Mouse (Mus musculus) cerebellum, postnatal 36 days (tissue): ENCODE results near the gene Morc3.
"Not testable (repeated sequence)": the region's sequence is repeated elsewhere in the genome, so short reads cannot be mapped to it uniquely, and the experiment has no call there.

ENCODE experiments used
- DNase-seq, 2 experiments: peaks; one replicate each; pipeline ENCODE4 v3.0.0; 2021 to 2022; ENCODE audit warnings: mixed read lengths in 2 of 2

Gene Morc3

DNA sequence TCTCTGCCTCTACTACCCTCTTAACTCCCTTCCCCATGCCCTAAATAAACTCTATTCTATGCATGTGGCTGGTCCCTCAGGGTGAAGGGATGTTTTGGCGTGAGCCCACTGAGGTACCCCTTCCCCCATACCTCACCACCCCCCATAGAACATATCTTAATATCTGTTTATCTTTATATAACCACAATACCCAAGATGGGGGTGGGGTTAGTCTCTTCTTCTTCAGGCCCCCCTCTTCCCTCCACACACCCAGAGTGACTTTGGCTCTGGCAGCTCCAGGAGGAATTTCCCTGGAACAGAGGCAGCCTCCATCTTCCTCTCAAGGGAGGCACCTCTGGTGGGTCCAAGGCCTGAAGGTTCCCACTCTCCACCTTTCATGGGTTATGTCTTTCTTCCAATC lies 11.9 kb upstream of the Morc3 start:
- no peak for DNase-seq

DNA sequence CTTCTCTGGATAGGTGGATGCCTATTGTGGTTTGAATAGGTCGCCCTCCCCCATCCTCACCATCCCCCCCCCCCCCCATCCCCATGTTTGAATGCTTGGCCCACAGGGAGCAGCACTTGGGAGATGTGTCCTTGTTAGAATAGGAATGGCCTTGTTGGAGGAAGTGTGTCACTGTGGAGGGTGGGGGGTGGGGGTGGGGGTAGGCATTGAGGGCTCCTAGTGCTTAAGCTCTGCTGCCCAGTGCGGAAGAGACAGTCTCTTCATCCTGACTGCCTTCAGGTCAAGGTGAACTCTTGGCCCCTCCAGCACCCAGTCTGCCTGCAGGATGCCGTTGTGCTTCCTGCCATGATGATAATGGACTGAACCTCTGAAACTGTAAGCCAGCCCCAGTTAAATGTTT lies 10.2 kb upstream of the Morc3 start:
- no peak for DNase-seq

DNA sequence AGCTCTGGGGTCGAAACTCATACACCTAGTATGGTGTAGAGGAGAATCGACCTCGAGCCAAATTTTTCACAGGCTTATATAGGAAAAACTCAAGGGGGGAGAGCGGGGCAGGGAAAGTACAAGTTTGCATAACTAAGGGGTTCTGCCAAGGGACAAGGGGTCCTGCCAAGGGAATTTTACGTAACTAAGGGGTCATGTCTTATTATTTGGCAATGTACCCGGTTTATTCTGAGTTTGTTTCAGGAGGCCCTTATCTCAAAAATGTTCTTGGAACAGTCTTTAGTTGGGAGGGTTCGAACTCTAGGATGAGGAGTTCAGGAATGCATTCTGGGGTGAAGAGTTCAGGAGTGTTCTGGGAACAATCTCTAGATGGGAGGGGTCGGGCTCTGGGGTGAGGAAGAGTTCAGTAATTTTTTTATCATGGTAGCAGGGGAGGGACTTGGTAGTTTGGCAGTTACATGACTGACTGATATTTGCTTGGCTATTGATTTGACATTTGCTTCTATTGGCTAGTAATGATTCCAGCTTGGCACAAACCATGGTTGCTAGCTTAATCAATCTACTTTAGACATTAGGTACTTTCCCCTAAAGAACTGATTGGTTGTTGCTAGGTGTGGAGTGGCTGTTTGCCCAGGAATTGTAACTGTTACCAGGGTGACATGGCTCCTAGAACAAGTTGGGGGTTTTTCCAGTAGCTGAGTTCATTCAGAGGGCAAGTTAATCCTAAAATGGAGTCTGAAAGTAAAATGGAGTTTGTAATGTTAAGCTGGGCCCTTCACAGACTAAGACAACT lies 9.3 kb upstream of the Morc3 start:
- not testable (repeated sequence) for DNase-seq

DNA sequence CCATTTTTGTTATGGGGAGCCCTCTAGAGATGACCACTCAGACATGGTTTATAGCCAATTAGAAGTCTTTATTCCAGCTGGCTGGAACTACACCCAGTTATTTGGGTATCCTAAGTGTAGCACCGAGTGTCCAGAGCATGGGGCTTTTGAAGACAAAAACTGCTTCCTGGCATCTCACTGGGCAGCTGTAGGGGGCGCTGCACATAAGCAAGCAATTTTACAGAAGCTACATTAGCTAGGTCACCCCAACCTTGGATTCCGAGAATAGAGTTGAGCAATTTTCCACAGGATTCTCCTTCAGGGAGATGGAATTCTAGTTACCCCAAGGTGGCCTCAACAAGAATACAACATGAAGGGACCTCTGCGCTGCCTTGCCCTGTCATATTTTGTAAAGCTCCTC lies 7.1 kb upstream of the Morc3 start:
- DNase-seq = no peak

DNA sequence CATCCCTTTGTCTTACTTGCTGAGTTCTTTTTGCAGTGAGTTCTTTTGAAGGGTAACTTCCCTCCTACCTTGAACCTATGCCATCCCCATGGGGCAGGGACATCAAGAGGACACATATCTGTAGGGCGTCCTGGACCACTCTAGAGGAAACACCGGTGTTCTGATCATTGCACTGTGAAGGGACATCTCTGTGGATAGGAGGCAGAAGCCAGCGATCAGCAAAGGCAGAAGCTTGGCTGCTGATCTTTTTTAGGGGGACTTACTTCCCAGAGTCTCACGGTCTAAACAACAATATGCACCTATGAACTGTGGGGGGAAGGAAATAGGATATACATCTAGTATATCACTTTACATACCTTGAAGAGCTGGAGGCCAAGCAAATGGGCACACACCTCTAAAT lies 6.5 kb upstream of the Morc3 start:
- no peak for DNase-seq

DNA sequence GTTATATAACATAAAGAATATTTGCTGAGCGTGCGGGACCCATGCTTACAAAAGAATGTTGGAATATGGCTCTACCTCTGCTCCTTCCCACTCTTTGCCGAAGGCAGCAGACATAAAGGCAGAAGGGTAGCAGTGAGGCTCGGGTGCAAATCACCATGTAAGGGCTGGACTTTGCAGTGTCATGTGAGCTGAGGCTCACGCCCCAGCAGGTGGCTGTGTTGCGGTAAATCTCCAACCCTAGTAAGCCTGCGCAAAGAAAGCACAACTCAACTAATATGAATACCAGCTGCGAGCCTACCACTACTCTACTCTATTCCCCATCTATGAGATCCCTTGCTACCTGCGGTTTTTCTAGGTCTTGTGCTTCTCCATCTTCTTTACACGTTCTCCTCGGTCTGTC lies 5.9 kb upstream of the Morc3 start:
- DNase-seq = no peak

DNA sequence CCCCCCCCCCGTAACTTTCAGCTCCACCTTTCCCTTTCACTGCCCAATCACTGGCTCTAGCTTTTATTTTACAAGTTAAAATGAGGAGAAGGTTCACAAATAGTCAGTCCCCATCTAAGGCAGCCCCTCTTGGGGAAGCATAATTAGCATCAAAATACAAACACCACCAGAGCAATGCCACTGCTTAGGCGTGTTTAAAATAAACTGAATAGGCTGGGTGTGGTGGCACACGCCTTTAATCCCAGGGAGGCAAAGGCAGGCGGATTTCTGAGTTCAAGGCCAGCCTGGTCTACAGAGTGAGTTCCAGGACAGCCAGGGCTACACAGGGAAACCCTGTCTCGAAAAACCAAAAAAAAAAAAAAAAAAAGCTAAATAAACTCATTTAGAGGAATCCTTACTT lies 5.4 kb upstream of the Morc3 start:
- DNase-seq = not testable (repeated sequence)

DNA sequence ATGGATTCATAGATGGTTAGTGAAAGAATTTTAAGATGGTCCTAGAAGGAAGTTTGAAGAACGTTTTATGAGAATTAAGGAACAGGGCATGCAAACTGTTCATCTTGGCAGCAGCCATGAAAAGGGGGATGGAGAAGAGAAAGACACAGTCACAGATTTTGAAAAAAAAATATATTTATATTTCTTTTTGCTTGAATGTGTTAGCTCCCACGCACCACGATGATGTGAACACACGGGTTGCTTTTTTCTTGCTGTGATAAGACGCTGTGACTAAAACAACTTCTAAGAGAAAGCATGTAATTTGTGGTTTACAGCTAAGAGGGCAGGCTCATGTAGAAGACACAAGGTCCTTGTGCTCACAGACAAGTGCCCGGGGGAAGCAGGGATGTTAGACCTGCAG lies 5.0 kb upstream of the Morc3 start:
- no peak for DNase-seq

DNA sequence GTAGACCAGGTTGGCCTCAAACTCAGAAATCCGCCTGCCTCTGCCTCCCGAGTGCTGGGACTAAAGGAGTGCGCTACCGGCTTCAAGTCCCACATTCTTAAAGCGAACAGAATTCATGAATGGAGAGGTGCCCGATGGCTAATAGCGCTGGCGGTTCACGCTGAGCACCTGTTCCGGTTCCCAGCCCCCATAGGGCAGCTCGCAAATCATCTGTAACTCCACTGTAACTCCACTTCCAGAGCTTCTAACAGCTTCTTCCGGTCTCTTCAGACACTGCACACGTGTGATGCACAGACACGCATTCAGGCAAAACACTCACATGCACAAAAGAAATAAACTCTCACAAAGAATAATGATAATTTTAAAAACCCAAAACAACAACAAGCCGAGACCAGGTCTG lies 2.4 kb upstream of the Morc3 start:
- no peak for DNase-seq

DNA sequence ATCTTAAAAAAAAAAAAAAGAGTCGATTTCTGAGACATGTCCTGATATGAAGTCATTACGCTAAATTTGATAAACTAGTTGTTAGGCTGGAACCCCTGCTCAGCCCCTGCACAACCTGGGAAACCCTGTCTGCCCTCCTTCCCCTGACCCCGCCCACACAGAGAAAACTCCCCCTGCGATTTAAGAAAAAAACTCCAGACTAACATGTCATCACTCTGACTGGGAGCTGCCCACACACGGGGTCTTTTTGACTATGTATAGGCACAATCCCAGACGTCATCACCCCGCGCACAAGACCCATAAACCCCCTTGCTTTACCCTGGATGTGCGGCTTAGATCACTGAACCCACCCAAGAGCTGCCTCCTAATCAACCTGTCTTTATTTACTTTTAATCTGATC lies 1.9 kb upstream of the Morc3 start:
- no peak for DNase-seq

DNA sequence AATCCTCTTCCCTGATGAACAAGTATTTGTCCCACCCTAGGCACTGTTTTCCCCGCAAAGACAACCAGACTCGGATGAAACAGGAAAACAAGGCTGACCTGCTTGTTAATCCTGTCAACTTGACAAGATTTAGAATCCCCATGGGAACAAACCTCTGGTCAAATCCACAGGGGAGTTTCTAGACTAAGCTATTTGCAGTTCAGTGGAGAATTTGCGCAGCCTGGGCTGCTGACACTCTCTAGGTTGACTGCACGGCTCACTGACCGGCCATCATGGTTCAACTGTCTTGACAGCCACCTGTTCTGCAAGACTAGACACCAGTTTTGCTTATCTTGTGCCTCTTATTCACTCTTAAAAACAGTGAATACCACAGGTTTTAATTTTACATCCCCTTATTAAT lies 1.0 kb upstream of the Morc3 start:
- no peak for DNase-seq

DNA sequence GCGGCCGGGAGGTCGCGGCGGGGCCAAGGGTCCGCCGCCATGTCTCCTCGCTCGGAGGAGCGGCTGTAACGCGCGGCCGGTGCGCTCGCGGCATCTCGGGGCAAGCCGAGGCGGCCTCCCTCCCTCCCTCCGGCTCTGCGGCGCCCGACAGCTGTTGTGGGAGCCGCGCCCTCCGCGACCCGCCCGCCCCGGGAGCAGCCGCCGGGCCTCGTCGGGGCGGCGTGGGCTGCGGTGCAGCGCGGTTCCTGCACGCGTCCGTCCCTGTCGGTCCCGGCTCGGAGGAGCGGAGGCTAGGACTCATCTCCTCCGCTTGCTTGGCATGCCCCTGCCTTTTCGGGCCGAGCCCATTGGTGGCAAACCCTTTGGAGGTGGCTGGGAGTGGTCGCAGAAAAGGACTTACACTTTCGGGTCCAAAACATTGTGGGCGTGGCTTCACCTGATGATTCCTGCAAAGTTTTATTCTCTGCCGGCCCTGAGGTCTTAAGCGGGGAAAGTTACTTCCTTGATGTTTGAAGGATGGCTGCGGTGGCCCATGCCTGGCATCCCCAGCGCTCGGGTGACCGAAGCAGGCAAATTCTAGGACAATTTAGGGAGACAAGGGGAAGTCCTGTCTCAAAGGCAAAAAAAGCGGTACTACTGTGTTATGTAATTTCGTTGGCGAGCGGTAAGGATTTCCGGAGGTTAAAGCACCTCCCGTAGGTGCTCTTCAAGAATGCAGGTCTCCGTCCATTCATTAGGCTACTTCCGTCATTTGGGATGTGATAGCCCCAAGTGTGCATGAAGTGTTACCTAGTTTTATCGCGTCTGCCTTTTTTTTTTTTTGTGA lies 743 bp downstream of the Morc3 start:
- peak in 1 of 2 experiments; percentile 57 for DNase-seq

DNA sequence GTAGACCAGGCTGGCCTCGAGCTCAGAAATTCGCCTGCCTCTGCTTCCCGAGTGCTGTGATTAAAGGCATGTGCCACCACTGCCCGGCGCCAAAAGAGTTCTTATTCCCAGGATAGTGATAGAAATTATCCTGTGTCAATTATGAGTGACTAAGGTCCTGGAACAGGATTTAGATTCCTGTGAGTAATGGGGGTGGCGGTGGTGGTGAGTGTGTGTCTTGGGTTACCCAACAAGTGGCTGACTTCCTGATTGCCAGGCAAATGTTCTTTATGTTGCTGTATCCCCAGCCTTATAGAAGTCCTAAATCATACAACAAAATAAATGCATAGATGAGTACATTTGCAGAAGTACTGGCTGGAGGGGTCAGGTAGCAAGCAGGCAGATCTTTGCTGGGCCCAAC lies 1.6 kb downstream of the Morc3 start:
- no peak for DNase-seq

DNA sequence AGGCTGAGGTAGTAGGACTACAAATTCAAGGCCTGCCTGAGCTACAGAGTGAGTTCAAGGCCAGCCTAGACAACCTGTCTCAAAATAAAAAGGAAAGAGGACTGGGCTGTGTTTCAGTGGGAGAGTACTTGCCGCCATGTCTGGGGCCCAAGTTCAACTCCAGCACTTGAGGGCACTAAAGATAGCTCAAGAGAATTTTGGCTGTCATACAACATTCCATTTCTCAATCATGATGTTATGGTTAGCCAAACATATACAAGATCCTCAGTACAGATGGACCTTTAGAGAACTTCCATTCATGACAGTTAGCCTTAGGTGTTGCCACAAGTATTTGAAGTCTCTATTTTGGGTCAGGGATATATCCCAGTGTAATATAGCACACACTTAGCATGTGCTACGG lies 2.2 kb downstream of the Morc3 start:
- DNase-seq = no peak

DNA sequence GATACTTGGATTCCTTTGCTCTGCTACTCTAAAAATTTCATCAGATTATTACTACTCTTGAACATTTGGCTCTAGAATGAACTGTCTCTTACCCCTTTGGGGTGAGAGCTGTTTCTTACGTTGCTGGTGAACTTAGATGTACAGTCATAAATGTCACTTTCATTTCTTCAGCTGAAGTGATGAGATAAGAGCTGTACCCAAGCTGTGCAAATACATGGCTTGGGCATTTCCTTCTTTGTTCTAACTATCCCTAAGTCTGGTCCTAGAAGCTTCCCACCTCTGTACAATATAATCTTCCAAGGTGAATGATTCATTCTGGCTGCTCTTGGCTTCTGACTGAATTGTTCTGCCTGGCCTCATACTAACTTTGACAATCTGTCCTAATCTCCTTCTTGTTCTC lies 7.1 kb downstream of the Morc3 start:
- no peak for DNase-seq

DNA sequence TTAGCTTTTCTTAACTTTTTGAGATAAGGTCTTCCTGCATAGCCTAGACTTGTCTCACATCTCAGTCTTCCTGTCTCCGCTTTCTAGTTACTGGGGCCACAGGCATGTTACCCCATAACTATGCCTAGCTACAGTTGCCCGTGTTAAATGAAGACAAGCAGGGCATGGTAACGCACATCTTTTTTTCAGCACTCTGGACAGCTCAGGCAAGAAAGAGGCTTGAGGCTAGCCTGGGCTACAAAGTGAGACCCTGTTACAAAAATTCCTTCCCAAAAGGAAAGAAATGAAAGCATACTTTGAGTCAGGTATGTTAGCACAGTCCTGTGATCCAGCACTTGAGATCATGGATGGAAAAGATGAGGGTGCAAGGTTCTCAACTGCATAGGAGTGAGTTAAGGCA lies 18.6 kb downstream of the Morc3 start:
- no peak for DNase-seq

DNA sequence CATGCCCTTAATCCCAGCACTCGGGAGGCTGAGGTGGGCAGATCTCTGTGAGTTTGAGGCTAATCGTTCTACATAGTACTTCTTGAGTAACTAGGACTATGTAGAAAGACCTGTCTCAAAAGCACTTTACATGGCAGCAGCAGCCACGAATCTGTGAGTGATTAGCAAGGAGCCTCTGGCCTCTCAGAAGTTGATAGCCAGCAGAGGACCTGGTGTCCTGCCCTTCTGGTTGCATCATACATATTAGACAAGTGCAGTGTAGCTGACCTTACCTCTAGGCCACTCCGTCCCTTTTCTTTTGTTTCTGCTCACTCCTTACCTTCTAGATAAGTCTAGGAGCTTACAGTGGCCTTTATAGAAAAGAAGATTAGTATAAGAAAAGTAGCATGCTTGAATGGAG lies 28.0 kb downstream of the Morc3 start:
- DNase-seq = no peak

DNA sequence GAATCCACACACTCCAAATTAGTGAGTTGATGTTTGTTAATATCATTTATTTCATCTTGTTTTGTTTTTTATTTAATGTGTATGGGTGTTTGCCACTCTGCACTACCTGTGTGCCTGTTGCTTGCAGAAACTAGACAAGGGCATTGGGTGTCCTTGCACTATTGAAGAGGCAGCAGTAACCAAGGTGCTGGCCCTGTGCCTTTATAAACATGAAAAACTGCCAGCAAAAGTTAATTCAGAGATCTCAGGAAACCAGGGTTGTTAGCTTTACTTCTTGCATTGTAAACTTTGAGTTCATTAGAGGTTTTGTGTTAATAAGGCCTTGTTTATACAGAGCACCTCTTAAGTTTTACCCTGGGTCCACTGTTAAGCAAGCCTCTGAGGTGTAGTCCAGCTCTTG lies 28.8 kb downstream of the Morc3 start:
- no peak for DNase-seq

DNA sequence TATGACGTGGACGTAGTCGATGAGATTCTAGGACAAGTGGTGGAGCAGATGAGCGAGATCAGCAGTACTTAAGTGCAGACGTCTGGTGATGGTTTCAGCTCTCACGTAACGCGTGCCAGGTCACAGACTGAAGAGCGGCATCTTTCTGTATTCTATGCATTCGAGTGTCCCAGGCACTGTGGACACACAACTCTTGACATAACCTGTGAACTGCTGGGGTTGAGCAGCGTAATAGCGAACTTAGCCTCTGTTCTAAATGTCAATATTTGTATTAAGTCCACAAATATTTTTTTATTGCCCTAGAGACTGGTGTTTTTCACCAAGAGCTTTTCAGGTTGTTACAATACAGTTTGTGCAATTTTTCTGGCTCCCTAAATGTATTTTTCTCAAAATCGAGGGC lies 42.9 kb downstream of the Morc3 start:
- no peak for DNase-seq

DNA sequence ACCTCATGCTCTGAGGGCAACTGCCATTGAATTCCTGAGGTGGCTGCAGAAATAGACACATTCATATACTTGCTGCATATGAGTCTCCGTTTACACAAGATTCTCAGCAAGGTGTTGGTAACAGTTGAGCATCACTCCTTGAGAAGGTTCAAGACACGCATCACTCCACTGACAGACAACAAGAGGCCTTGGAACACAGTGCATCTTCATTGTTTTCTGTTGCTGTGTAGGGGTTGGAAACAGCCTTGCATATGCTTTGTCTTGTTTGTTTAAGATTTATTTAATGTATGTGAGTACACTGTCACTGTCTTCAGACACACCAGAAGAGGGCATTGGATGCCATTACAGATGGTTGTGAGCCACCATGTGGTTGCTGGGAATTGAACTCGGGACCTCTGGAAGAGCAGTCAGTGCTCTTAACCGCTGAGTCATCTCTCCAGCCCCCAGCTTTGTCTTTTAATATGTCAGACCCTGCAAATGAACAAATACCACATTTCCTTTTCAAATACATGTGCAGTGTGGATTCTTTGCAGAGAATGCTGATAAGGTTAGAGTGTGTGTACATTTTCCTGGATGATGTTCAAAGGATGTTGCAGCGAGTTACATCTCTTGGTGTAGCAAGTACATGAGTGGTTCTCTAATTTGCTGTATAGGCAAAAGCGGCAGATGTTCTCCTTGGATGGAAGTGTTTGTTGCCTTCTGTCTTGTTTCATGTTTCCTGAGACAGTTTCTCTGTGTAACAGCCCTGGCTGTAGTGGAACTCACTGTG lies 45.9 kb downstream of the Morc3 start:
- no peak for DNase-seq

DNA sequence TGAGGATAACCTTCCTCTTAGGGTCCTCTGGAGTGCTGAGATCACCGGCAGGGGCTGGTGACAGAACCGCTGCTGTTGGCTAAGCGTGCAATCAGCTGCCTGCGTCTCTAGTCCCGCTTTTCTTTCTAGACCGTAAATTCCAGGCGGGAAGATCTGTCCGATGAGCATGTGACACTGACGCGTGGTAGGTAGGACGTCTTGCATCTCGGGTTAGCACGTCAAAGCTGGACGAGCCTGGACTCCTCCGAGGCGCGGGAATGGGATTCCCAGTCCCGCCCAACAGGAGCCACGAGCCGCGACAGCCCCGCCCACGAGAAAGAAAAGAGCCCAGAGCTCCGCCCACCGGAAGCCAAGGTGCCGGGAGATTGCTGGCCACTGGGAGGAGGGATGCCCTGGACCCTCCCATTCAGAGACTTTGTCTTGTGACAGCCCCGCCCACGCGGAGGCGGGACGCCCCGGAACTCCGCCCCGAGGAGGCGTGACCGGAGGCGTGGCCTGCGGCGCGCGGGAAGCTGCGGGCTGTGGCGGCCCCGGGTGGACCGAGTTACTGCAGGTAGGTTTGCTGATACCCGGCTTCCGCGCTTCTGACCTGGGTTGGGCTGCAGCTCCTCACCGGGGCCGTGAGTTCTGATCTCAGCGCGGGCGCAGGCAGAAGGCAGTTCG lies 51.6 kb downstream of the Morc3 start, which contains the start of gene Chaf1b:
Gene Chaf1b (plus strand): TSS at position 479 of the 663 bp plus-strand sequence.
- peak; percentile 87 to 92 for DNase-seq

DNA sequence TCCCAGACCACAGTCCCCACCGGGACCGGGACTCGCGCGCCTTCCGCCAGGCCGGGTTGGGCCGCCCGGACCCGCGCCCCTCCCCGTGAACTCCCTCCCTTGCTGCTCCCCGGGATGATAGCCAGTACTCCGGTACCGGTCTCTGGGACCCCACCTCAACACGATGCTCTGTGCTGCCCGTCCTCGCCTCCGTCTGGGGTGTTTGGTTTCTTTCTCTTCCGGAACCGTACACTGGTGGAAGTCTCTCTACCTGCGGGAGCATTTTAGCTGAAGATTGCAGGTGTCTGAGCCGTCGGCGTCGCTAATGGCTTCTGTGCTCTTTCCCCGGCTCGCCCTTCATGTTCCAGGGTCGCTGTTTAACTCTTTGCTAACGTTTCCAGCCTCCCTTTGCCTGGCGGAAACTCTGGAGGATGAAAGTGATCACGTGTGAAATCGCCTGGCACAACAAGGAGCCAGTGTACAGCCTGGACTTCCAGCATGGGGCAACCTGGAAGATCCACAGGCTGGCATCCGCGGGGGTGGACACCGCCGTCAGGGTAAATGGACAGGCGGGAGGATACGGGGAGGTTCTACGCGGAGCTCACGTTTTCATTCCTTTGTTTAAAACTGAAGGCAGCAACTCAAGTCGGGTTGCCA lies 52.3 kb downstream of the Morc3 start:
- DNase-seq = peak; percentile 21 to 28
